Mouse (Mus musculus) right cerebral cortex, postnatal 14 days (tissue): ENCODE data around the gene Tmem104.

ENCODE experiments used
- DNase-seq: peaks from one replicate; pipeline ENCODE4 v3.0.0; 2022

Gene Tmem104

DNA sequence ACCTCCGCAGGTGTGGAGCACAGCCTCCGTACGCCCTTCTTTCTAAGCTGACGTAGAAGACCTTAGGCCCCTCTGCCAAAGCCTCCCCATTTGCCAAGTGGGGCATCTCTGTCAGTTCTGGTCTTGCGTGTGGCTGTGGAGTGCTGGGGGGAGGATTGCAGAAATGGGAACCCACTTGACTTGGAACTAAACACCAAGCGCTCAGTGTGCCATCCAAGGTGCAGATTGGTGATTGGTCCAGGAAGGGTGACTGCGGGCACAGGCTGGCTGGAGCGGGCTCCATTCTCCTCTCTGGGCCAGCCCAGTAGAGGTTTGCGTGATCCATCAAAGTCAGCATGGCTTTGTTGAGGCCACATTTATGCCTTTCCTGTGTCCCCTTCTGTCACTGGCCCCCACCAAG is 15.5 kb downstream of the Tmem104 start:
- no peak for DNase-seq

DNA sequence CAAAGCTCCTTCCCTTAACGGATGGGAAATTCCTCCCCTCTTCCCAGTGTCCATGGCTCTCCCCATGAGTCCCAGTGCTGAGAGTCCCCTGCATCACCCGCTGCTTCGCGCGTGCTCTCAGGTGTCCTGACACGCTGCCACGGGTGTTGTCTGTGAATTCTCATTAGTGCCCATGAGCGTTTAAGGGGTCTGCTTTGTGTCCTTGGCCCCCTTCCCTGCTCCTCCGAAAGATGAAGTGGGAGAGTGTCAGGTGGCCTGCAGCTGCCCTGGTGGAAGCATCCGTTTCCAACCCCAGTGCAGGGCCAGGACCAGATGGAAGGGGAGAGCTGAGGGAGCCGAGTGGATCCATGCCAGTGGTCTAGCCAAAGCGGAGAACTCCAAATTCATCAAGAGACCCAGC is 20.8 kb downstream of the Tmem104 start:
- no peak for DNase-seq

DNA sequence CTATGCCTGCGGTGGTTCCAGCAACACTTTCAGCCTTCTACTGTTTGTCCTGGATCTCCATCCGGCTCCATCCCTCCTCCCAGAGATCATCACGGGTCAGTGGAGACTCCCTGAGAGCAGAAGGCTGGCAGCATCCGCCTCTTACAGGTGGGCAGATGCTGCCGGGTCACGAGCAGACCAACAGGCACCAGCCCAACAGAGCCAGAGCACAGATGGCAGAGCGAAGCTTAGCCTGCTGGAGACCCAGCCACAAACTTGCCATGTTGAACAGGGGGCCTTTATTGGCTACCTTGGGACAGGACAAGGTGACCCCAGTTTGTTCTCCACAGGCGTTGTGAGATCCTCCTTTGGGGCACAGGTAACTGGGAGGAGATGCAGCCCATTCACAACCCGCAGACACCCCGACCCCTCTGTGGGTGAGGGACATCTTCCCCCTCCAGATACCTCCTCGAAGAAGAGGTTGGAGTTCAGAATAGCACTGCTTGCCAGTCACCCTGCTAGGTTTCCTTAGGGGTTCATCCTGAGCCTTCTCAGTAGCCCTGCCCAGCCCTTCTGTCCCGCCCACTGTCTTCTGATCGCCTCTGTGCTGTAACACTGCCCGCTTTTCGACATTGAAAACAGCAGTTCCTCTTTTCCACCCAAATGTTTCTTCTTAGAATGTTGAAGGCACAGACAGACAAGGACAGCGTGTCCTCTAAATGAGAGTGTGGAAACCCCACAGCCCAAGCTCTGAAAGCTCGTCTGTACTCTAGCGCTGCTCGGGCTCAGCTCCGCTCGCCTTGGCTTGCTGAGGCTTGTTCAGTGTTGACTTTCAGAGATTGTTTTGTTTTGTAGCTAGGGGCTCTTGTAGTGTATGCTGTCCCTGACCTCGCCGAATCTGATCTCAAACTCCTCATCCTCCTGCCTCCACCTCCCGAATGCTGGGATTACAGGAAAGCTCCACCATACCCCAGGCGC is 21.8 kb downstream of the Tmem104 start:
- no peak for DNase-seq

DNA sequence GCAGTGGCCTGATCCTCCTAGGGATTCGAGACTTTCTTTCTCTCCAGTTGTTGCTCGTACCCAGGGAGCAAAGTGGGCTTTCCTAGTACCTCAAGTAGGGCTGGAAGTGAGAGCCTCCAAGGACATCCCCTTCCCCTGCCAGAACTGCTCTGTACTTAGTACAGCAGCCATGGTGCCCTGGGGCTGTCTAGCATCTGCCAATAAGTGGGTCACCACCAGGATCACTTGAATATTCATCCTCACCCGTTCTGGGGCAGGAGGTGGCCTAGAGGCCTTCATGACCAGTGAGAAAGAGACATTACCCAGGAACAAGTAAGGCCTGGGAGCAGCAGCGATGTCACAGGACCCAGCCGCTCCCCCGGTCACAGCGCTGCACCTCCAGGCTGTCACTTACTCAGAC is 22.7 kb downstream of the Tmem104 start:
- DNase-seq = no peak

DNA sequence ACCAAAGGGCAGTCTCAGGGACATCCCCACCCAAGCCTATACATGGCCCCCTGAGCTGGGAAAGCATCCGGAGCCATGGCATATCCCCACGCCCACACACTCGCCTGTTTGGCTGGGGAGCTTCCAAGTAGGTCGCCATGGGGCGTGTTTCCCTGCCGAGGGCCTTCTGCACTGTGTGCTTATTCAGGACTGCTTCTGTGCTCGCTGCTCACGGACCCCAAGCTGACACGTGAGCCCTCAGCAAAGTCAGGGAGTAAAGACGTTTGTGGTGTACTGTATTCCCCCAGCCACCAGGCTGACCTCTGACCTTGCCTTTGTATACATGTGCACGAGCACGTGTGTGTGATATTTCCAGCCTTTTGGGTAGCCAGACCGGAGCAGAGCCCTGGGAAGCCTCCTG is 24.8 kb downstream of the Tmem104 start:
- DNase-seq = peak; percentile 47

DNA sequence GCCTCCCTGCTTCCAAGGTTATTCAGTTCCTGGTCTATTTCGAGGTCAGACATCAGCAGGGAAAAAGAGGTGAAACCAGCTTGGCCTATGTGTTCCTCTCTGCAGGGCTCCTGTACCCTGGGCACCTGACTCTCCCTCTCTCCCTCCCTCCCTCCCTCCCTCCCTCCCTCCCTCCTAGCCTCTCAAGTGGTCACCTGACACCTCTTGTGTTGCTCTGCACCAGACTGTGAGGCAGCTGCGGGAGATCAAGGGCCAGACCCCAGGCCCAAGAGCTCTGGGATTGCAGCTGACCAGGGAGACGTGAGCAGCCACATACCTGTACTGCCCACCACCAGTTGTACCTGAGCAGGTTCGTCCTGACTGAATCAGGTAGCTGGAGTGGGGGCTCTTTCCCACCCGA is 27.8 kb downstream of the Tmem104 start:
- DNase-seq = no peak

DNA sequence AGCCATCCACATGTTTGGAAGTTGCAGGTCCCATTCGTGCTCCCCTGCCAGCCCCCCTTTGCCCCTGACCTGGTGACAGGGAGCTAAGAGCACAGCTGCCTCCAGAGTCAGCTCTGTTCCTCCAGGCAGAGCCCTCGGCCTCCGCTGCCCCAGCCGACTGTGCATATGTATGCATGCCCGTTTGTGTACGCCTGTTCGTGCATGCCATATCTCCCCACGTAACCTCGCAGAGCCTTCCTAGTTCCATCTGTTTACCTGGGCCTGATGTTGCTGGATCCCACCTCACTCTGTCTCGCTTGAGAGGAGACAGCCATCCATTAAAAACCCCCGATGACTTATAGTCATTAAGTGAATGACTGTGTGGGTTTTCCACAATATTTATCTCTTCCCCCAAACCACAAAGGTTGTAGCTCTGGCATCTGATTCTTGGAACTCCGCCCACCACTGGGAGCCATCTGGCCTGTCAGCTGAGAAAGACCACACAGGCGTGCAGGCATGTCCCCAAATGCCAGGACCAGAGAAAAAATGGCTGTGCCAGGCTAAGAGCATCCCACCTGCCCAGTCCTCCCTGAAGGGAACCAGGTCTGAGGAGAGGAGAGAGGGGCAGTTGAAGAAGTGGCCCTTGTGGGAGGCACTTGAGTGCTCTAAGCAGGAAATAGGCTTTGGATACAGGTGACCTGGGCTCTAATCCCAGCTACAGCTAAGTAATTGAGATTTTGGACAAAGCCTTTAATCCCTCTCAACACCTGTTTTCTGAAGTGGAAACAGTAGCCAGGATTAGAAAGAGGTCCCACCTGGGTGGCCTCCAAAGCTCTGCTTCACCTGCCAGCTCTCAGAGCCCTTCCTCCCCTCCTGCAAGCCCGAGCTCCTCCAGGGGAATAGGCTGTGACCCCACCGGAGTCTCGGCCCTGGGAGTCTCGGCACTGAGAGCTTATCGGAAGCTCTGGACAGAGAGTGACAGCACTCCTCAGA is 30.4 kb downstream of the Tmem104 start:
- no peak for DNase-seq

DNA sequence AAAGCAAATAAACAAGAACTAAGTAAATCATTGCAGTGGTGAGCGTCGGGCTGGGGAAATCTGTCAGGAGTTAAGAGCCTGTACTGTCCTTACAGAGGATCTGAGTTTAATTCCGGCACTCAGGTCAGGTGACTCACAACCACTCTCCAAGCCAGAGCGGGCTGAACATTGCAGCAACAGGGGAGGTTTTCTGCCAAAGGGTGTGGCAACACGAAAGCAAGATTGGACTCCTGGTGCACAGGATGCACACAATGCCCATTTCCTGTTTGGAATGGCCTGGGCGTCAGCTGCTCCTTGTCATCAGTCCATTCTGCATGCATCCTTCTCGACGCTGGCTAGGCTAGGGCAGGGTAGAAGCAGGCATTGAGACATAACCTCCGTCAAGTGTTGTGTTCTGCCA is 32.0 kb downstream of the Tmem104 start:
- no peak for DNase-seq

DNA sequence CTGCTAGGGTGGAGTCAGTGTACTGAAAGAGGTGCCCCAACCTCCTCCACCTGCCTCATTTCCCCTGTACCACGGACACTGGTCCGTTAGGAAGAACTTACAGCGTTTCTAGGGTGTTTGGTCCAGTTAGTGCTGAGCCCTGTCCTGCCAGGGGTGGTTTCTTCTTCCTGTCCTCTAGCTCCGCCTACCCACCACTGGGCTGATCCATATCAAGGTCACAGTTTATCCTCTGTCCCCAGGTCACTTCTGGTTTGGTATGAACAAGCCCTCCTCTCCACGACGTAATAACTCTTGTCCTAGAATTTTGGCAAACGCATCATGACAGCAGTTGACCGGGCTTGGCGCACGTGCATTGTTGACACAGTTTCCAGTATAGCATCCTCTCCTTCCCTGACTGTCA is 32.4 kb downstream of the Tmem104 start:
- DNase-seq = no peak

DNA sequence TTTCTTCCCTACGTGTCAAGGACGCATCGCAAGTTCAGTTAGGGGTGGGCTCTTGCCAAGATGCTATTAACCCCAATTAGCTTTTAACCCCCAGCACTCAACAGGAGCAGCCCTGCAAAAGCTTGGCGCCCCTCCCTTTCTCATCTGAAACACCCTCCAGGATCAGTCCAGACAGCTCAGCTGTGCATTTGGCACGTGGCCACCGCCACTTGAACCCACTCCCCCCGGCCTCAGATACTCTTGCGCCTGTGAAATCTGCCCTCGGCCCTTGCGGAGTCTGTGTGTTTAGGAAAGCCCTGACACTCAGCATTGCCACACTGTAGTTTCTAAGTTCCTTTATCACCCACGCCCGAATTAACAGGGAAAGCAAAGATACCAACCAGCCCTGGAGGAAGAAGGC is 34.8 kb downstream of the Tmem104 start:
- DNase-seq = no peak

DNA sequence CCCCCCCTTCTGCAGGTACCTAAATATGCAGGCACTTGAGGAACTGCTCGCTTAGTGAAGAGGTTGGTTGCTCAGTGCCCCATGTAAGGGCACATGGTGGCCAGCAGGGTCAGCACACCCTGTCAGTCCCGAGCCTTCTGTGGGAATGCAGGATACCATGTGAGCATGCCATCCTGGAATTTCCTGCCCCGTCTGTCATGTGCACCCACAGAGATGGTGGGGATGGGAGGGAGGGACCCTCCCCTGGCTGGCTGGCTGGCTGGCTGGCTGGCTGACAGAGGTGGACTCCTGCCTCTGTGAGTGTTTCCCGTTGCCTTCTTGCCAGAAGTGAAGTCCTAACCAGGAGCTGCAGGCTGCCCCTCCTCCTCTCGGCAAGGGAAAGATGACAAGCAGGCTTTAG is 35.3 kb downstream of the Tmem104 start:
- no peak for DNase-seq

DNA sequence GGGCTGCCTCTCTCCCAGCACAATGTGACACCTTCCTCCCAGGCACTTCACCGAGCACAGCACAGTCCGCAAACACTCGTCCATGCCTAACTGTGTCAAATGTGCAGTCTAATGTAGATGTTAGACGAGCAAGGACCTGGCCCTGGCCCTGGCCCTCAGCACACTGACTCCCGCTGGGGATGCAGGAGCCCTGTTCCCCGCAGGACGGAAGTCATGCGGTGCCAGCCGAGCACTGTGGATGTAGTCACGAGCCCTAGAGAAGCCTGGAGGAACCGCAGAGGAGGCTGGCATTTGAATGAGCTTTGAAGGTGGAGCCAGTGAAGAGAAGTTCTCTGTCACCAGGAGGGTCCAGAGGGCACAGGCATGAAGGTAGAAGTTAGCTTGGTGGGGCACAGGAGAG is 36.2 kb downstream of the Tmem104 start:
- DNase-seq = no peak

DNA sequence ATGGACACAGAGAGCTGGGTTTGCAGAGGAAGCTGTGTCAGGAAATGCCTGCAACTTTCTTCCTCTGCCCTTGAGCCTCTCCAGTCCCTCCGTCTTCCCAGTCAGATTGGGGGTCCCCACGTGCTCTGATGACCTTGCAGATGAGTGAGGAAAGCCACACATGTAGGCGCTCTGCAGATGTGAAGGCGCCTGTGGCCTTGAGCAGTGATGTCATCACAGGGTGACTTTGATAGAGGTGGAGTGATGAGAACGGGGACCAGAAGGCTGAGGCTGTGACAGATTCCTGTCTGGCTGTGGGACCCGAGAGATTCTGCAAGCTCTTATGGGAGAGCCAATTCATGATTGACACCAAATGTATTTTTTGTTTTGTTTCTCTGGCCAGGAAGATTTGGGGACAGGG is 36.6 kb downstream of the Tmem104 start:
- DNase-seq = no peak

DNA sequence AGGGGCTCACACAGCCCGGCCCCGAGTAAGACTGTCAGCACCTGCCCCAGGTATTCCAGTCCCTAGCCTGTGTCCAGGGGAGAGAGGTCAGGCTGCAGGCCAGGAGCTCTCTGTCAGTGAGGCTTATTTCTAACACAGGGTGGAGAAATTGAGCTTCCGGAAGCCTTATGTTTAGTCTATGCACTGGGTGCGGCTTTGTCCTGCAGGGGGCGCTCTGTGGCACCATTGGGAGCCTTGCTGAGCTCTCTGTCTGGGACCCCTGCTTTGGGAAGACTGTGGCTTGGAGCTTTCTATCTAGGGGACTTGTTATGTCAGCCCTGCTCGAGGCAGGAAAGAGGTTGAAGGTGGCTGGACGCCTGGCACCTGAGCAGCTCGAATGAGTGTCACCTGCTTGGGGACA is 37.6 kb downstream of the Tmem104 start:
- peak; percentile 75 for DNase-seq

DNA sequence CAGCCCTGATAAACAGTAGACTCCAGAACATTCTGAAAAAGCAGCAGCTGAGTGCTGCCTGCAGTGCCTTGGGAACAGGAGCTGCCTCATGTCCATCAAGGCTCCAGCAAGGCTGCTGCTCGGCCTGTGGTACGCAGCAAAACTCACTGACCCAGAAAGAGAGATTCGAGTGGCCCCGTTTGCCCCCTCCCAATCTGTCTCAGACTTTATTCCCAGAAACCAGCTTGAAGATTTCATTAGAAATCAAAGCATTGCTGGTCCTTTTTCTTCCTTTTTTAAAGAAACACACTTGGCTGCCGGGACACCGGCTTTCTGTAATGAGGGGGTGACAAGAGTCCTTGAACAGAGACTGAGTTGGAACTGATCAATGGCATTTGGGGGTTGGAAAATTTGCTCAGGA is 38.0 kb downstream of the Tmem104 start:
- DNase-seq = no peak

DNA sequence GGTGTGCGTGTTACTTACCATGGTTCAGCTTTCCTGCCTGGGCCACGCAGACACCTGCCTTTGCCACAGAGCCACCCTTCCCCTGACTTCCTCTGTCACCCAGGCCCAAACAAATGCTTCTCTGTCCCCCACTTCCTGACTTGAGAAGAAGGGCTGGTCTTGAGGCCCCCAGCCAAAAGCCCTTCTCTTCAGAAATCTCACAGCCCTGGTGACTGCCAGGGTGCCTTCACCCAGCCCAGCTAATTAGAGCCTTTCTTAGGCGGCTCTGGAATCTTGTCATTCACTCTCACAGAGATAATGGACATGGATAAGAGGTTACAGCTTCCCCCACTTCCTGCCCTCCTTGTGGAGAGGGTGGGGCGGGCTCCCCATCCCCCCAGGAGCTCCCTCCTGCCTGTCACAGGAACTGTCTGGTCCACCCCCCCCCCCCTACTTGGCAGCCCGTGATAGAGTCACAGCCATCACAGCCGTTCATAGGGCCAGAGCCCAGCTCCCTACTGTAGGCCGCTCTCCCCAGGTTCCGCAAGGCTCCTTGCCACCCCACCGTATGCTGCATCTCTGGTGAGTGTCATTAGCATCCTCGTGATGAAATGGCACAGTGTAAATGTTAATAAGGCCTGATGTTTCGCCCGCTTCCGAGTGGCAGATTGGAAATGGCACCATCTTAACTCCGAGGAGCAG is 39.7 kb downstream of the Tmem104 start:
- no peak for DNase-seq

DNA sequence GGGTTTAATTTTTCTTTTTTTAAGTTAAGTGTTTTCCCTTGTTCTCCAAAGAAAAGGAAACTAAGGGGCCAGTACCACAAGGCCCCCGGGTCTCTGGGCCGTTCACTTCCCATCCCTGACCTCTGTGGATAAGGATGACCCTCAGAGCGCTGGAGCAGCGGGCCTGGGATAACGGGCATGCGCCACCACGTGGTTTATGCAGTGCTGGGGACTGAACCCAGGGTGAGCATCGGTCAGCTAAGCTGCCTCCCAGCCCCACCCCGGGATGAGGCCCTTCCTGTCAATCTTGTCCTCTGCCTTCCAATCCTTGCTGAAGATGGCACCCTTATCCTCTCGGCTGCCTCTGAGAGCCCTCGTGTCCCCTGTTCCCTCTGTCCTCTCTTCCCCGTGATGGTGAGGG is 40.4 kb downstream of the Tmem104 start:
- no peak for DNase-seq

DNA sequence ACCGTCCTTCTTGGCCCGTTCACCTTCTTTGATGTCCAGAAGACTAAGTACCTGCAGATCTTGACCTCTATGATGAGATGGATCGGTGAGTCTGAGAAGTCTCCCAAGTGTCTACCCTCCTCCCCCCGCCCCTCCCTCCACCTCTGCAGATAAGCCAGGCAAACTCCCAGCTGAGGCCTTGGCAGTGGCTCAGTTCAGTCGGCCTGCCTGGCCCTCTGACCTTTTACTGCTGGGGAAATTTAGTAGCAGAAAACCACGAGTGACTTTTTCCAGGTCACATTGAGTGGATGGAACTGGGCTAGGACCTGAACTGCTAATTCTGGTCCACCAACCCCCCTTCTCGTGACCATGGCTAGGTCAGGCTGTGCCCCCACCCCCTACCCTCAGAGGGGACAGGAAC is 41.1 kb downstream of the Tmem104 start:
- DNase-seq = no peak

DNA sequence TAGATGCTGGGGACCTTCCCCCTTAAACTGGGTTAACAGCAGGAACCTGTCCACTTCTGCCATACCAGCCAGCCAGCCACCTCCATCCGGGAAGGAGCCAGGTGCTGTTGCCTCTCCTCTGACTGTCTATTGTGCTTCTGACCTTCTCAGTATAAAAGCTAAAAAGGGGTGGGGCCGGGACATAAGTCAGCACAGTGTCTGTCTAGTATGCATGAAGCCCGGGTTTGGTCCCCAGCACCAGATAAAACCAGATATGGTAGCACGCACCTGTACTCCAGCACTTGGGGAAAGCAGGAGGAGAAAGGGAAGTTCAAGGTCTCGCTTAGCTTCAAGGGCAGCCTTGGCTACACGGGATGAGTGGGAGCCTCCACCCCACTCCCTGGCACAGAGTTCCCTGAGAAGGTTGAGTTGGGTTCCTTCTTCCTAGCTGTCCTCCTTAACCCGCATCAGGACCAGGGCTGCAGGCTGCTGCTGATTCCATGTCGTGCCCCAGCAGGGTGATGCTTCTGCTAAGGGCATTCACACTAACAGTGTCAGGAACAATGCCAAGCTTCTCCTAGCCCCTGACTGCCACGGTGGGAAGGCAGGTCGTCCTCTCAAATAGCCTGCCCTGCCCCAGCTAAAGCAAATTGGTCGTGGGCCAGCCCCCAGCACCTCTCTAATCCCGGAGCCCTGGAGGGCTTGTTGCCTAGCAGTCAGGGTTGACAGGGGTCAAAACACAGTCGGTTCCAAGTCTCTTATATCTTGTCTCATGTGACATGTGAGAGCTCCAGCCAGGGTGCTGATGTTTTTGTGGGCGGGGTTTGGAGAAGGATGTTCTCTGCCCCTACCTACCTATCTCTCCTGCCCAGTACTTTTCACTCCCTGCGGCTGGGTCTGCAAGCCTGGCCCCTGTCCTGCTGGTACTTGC is 42.0 kb downstream of the Tmem104 start:
- no peak for DNase-seq

DNA sequence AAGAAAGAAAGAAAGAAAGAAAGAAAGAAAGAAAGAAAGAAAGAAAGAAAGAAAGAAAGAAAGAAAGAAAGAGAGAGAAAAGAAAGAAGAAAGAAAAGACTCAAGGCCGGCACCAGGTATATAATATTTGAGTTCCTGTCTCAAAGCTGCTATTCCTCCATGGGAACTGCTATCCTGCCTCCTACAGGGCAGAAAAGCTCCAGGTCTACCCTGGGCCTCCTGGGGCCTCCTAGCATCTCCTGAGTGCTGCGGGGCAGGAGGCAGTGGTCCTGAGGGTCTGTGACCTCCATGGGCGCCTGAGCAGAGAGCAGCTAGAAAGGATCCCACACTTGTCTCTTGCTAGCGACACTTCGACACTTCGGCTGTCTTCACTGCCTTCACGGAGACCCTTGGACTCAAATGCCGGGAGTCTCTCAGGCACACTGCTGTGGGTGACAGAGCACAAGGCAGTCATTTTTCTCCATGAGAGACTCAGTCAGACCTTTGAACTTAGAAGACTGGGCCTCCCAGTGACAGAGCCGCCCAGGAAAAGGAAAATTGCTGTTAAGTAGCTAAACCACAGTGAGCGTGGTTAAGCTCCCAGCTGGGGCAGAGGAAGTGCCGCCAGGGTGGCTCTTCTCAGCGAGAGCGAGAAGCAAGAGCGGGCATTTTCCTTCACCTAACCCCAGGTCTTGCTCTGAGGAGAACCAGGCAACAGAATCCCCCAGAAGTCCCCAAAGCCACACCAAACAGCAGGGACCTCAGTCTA is 44.1 kb downstream of the Tmem104 start:
- no peak for DNase-seq

DNA sequence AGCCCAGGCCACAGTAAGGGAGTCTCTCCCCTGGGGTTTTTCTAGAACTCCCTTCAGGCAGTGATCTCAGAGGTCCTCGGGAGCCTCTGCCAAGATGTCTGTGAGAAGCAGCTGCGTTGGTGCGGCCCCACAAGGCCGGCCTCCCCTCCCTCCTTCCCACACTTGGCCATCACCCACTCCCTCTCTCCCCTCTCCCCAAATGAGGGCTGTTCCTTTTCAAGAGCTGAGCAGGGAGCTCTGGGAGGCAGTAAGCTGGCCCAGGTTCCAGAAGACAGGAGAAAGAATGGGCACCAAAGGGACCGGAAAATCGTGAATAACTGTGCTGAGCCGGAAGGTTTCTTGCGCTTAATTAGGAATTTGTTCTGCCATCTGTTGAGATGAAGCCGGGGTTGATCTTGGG is 44.6 kb downstream of the Tmem104 start:
- DNase-seq = no peak
